Mouse (Mus musculus) kidney, postnatal 14 days (tissue): ENCODE data around the gene Vkorc1l1.

Experiments used
- DNase-seq: peaks from one replicate; pipeline ENCODE4 v3.0.0; 2022; ENCODE audit warnings: mixed read lengths

Gene Vkorc1l1

DNA sequence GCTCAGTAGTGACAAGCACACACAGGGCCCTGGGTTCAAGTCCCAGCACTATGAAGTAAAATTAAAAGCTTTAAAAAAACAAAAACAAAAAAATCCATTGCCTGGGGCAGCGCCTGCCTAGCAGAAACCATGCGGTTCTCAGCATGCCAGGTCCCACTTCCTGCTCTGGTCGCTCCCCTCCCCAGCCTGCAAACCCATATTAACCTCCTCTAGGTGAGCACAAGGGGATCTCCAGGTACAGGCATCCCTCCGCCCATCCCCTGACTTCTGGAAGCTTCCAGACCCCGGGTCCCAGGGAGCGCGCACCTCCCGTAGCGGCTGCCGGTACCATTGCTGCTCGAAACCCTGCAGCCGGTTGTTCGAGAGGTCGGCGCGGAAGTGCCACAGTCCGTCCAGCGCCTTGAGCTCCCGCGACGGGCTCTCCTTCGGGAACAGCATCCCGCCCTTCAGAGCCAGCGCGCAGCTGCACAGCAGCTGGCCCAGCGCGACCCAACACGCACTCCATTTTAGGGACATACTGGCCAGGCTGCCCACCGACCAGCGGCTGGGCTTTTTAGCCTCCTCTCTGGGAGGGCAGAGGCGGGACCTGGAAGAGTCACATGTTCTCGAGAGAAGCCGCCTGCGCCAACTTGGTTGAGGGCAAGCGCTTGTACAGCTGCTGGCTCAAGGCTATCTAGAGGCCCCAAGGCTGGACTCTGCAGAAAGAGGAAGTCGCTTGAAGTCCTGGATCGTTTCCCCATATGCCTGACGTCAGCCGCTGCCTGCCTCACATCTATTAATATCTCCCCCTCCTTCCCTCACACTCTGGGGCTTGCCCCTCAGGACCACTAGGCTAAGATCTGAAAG lies 60.8 kb downstream of the Vkorc1l1 start, which contains the start of gene Gusb:
TSS of gene Gusb (minus strand) at position 749 of the 846 bp plus-strand sequence.
- peak; percentile 88 for DNase-seq

DNA sequence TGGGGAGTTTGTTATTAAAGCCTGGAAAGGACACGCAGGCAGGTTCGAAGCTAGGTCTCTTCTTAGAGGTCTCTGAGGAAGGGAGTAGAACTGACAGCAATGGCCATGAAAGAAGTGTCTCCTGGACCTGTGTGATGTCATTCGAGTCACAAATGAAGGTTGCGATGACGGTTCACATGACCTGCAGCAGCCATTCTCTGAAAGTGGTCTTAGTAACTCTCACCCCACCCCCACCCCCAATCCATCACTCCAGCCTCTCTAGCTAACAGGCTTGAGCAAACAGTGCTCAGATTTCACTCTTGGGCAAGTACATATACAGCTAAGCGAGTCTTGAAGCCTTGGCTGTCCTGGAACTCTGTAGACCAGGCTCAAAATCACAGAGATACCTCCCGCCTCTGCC lies 61.5 kb downstream of the Vkorc1l1 start:
- DNase-seq, result no peak

DNA sequence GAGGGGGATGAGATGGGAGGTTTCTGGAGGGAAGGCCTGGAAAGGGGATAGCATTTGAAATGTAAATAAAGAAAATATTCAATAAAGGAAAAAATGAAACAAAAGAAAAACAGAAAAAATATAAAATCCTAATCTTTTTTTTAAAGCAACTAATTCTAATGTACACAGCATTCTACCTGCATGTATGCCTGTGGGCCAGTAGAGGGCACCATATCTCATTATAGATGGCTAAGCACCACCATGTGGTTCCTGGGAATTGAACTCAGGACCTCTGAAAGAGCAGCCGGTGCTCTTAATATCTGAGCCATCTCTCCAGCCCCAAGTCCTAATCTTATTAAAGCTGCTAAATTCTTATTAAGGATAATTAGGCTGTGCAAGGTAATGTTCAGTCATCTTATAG lies 65.6 kb downstream of the Vkorc1l1 start:
- DNase-seq, result no peak

DNA sequence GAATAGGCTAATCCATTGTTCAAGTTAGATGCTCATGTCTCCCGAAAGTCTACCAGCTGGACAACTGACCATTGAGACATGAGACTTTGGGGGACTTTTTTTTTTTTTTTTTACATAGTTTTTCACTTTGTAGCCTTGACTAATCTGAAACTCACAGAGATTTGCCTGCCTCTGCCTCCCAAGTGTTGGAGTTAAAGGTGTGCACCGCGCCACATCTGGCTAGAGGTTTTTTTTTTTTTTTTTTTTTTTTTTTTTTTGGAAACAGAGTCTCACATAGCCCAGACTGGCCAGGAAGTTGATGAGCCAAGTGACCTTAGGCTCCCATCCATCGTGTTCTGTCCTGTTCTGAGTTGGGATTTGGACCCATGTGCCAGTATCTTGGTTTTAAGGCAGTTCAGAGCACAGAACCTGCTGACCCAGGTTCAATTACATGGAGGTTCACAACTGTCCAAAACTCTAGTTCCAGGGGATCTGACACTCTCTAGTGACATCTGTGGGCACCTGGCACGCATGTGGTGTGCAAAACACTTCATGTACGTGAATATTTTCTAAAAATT lies 66.3 kb downstream of the Vkorc1l1 start:
- DNase-seq, result no peak

GRCm38 (mm10) chr5:130009784-130010183 lies 68.0 kb downstream of the Vkorc1l1 start:
- no peak for DNase-seq

- DNase-seq, result no peak
Observed at GRCm38 (mm10) chr5:130010961-130011360, 69.2 kb downstream of the Vkorc1l1 start.

DNA sequence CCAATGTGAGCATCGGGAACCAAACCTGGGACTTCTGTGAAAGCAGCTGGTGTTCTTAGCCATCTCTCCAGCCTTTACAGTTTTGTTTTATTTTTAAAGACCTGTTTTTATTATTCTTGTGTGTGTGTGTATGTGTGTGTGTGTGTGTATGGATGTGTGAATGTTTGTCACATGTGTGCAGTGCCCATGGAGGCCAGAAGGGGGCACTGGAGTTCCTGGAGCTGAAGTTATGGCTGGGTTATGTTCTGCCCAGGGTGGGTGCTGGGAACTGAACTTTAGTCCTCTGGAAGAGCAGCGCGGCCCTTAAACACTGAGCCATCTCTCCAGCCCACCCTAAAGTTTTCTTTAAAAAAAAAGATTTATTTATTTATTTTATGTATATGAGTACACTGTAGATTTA lies 73.3 kb downstream of the Vkorc1l1 start:
- no peak for DNase-seq

- no peak for DNase-seq
Observed at GRCm38 (mm10) chr5:130019461-130019860, 77.7 kb downstream of the Vkorc1l1 start.

DNA sequence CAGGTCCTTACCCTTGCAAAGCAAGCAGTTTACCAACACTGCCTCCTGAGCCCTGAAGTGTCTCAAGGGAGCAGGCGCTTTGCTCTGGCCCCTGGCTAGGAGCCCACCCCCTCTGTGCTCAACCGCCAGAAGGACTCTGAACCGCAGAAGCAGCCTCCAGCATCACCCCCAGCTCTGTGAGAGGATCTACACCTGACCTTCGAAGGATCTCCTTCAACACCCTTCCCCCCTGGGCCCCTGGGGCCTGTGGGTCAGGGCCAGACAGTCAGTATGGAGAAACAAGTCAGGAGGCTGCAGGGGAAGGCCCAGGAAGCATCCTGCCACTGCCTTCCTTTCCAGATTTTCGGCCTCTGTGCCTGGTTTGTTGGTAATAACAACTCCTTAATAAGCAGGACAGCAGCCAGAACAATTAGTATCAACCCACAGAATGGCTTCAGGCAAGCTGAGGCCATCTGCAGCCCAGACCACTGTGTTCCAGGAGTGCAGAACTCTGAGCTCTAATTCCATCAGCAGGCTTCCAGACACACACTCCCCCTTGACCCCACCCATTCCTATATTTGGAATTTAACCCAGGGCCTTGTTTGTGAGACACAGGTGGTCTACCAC lies 79.7 kb downstream of the Vkorc1l1 start:
- peak; percentile 48 for DNase-seq

GRCm38 (mm10) chr5:130022366-130022765 lies 80.6 kb downstream of the Vkorc1l1 start:
- peak; percentile 57 for DNase-seq

- no peak for DNase-seq
Observed at GRCm38 (mm10) chr5:130023067-130023766, 81.4 kb downstream of the Vkorc1l1 start.

DNA sequence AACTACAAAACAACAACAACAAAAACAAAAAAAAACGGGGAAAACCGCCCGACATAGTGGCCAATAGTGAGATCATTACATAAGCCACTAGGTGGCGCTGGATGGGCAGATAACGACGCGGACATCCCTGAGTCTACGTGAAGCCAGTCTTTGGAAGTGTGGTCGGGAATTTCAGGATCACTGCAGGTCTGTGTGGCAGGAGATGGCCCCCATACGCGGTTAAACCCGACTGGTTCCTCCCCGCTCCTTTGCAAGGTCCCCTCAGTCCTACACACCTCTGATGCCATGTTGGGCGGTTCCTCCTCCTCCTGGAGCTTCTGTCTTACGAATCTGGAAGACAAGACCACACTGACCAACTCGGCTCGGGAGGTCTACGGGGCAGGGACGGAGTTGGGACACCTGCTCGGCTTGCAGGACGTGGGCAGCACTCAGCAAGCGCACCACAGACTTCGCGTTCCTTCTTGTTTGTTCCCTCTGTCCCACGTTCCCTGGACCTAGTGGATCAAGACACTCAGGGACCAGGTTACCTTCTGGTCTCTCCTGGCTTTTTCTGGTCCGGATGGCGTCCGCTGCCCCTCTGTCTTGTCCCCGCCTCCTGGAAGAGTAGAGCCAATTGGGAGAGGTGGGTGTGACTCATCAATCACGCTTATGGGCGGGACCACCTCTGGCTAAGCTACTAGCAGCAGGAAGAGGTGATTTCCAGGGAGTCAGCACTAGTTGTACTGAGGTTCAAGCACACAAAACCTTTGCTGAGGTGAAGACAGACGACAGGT lies 82.2 kb downstream of the Vkorc1l1 start:
- DNase-seq, result peak; percentile 94

DNA sequence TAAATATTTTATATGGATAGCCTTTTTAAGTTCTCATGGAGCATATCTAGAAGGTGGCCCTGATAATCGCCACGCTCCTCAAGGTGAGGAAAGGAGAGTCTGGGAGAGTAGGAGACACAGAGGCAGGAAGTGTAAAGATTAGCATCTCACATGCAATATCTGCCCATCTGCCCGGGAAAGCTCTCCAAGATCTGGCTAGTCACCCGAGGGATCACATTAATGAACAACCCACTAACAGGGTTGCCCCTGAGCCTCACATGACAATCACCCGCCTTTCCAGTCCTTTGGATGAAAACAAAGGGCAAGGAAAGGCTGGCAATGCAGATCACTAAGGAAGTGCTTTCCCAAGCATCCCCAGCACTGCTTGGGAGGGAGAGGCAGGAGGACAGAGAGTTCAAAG lies 85.4 kb downstream of the Vkorc1l1 start:
- DNase-seq, result peak; percentile 80

DNA sequence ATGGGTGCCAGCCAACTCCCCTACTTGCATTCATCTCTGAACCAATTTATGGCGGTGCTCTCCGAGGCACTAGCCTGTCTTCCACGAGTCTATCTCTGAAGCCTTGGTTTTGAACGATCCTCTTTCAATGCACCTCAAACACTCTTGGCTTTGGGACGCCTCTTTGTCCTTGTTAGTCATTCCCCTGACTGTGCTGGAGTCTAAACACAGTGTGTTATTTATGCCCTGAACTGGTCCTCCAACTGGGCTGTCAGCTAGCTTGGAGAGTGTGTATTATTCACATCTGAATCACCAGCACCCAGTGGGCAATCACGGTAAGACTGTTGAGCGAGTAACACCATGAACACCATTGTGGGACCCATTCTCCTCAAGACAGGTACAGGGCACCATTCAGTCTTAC lies 85.9 kb downstream of the Vkorc1l1 start:
- no peak for DNase-seq

GRCm38 (mm10) chr5:130029142-130029897 lies 87.5 kb downstream of the Vkorc1l1 start, which contains the start of the genes Asl and Crcp:
Gene Asl (minus strand): TSS chr5:130029247.
Gene Crcp (plus strand): TSS chr5:130029290.
- peak; percentile 90 for DNase-seq

- DNase-seq, result no peak
Observed at GRCm38 (mm10) chr5:130031410-130032390, 89.9 kb downstream of the Vkorc1l1 start.

- no peak for DNase-seq
Observed at GRCm38 (mm10) chr5:130033869-130034268, 92.1 kb downstream of the Vkorc1l1 start.
